Mouse (Mus musculus) gastrocnemius, postnatal 14 days (tissue): ENCODE measurements at regions not wholly inside any gene's neighbourhood (a gene's known extent, or its start where the extent isn't known, plus 50 kb on each side); places are given as distances from the start of the nearest gene placed in this dataset.

Experiments used
- DNase-seq: peaks from one replicate; pipeline ENCODE4 v3.0.0; 2021; ENCODE audit warnings: mixed read lengths
- intact Hi-C: fragments of 180-260 bp; cut with DNase I; formaldehyde crosslinking; loops from one replicate; pipeline ENCODE4 v1.15.1; 2025; ENCODE audit warnings: low total_unique reads

- DNase-seq, result no peak
- intact Hi-C loops, result no loop called here
These were observed 55.0 kb upstream of the Gm11084 start for GRCm38 (mm10) chr2:73041475-73041874.

GRCm38 (mm10) chr2:73040031-73040430, 53.5 kb upstream of the Gm11084 start:
- no peak for DNase-seq
- intact Hi-C loops, result no loop called here

GRCm38 (mm10) chr2:73039300-73039699, 52.8 kb upstream of the Gm11084 start:
- no peak for DNase-seq
- intact Hi-C loops, result no loop called here

- peak; percentile 46 for DNase-seq
- intact Hi-C loops, result no loop called here
These were observed 51.8 kb upstream of the Gm11084 start for GRCm38 (mm10) chr2:73038290-73038732.

- intact Hi-C loops, result no loop called here
- DNase-seq, result no peak
These were observed 50.9 kb upstream of the Gm11084 start for GRCm38 (mm10) chr2:73037266-73038046.
